Mouse (Mus musculus): ENCODE data around the gene Ndufb8. TPM values are rescaled to one million over a fixed set of nuclear protein-coding genes. Genes with fewer than 3 reads are reported as not detected.
A peak's percentile ranks its signal among the peaks of the same experiment; 100 is the strongest.

Ndufb8 gene
- 811 and 895 TPM in 2 replicates for polyA plus RNA-seq (2012; rRNA removed)

DNA sequence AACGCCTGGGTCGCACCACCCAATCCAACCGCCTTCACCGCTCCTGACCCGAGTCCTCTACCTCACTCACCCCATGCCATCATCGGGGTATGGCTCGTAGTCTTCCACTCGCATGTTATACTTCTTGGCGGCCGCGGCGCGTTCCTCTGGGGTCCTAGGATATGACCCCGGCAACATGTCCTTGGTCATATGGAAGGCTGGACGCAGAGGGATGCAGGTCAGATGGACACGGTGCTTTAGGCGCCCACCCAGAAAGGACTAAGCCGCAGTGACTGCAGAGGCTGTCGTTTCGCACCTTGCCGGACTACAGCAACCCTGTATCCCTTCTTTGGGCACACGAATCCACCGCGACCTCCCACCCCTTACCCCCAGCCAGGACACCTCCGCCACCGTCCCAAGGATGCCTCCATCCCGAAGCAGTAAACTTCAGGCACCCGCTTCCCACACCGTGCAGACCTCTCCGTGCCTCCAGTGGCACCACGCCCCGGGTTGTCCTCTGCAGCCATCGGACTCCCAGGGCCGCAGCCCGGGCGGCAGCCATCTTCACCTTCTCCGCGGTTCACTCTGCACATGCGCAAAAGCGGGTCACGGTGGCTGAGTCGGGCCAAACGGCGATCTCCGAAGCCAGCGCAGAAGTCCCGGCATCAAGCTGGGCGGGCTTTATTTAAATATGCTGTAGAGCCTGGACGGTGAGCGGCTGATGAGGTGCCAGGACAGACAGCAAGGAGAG, at the start of gene Ndufb8:
Ndufb8 (minus strand) TSS at position 580 of the 730 bp plus-strand sequence.
- TF ChIP-seq CTCF (IDR thresholded peaks at IDR 0.05; ENCODE audit: extremely low read depth, insufficient read length, insufficient replicate concordance, low read depth, low read length): no peak
- TF ChIP-seq POLR2A (IDR thresholded peaks at IDR 0.05; ENCODE audit: low read depth, low read length): peak; percentile 90
- Histone ChIP-seq H3K27me3 (ENCODE audit: control insufficient read depth, insufficient read depth, low read length) (no peaks in the 10 kb centered on the region), H3K4me1 (ENCODE audit: control insufficient read depth, insufficient read depth, insufficient read length, low read length) (peaks cover 2% of the 10 kb centered on the region; the same call in 1 of the 2 replicates), H3K4me3 (ENCODE audit: low read depth, low read length) (peak within 1 kb of the TSS; percentile 86), H3K36me3 (ENCODE audit: control insufficient read depth, insufficient read depth, low read length) (peaks cover 28% of the 10 kb centered on the region), H3K27ac (ENCODE audit: insufficient read depth, low read depth, low read length) (peak within 1 kb of the TSS; percentile 33; the same call in 1 of the 2 replicates)
- under 1% methylated on average over 50 of the region's 50 CpGs for WGBS

DNA sequence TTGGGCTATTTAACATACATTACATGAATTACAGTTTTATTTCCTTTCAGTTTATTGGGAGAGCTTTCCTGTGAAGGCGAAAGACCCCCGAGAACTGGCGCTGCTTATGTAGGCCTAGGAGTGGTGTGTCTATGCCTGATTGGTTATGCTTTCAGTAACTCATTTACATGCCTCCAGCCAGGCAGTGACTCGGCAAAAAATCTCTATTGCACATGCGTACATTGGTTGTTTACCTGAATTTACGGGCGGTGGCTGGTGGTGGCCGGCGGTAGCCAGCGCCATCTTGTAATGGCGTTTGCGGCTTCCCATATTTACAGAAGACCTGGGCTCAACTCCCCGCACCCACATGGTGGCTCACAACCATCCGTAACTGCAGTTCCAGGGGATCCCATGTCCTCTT, 38.9 kb upstream of the Ndufb8 start:
- no peaks in the 10 kb centered on the region for H3K27me3 ChIP-seq (ENCODE audit: control insufficient read depth, insufficient read depth, low read length)
- no peak for TF ChIP-seq CTCF (IDR thresholded peaks at IDR 0.05; ENCODE audit: extremely low read depth, insufficient read length, insufficient replicate concordance, low read depth, low read length)
- no peak for TF ChIP-seq POLR2A (IDR thresholded peaks at IDR 0.05; ENCODE audit: low read depth, low read length)
- 96% methylated on average over 14 of the region's 14 CpGs for WGBS

DNA sequence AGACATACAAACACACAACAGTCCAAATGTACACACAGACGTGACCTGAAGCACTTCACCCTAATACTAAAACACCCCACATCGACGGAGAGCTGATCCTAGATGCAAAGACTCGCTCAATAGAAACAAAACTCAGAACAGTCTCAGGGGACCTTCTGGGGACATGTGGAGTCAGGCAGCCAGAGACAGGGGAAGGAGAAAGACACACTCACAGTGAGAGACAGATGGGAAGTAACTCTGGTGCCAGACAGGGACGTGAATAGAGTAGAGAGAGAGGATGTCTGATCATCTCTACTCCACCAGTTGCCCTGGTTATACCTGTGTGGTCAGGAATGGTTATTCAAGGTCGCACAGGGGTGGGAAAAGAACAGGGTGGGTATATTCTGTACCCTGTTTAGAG, 36.4 kb upstream of the Ndufb8 start:
- 68% methylated on average over 6 of the region's 6 CpGs for WGBS
- Histone ChIP-seq H3K4me1 (ENCODE audit: control insufficient read depth, insufficient read depth, insufficient read length, low read length) (no peaks in the 10 kb centered on the region), H3K27me3 (ENCODE audit: control insufficient read depth, insufficient read depth, low read length) (no peaks in the 10 kb centered on the region), H3K27ac (ENCODE audit: insufficient read depth, low read depth, low read length) (no peak overlapping the region), H3K4me3 (ENCODE audit: low read depth, low read length) (no peak overlapping the region), H3K36me3 (ENCODE audit: control insufficient read depth, insufficient read depth, low read length) (no peaks in the 10 kb centered on the region)
- TF ChIP-seq CTCF (IDR thresholded peaks at IDR 0.05; ENCODE audit: extremely low read depth, insufficient read length, insufficient replicate concordance, low read depth, low read length): no peak
- no peak for TF ChIP-seq POLR2A (IDR thresholded peaks at IDR 0.05; ENCODE audit: low read depth, low read length)

More for the DNA sequence above, 38.9 kb upstream of the Ndufb8 start:
- Histone ChIP-seq H3K4me1 (ENCODE audit: control insufficient read depth, insufficient read depth, insufficient read length, low read length) (no peaks in the 10 kb centered on the region), H3K27ac (ENCODE audit: insufficient read depth, low read depth, low read length) (no peak overlapping the region), H3K4me3 (ENCODE audit: low read depth, low read length) (no peak overlapping the region), H3K36me3 (ENCODE audit: control insufficient read depth, insufficient read depth, low read length) (no peaks in the 10 kb centered on the region)

DNA sequence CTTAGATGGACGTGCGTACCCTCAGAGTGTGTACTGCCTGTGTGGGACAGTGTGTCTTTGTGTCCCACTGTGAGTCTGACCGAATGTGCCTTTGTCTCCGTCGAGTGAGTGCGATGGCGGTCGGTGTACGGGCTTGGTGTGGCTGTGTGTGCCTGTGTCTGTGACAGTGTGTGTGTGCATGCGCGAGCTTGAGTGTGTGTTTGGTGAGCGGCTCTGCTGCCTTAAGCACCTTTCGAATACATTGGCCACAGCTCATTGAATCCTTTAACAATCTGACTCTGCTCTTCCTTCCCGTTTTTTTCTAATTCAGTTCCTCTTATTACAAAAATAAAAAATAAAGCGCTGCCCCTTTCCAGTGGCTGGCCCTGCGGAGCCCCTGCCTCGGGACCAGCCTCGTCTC, 35.8 kb upstream of the Ndufb8 start:
- Histone ChIP-seq H3K4me1 (ENCODE audit: control insufficient read depth, insufficient read depth, insufficient read length, low read length) (no peaks in the 10 kb centered on the region), H3K27me3 (ENCODE audit: control insufficient read depth, insufficient read depth, low read length) (no peaks in the 10 kb centered on the region), H3K36me3 (ENCODE audit: control insufficient read depth, insufficient read depth, low read length) (no peaks in the 10 kb centered on the region), H3K4me3 (ENCODE audit: low read depth, low read length) (no peak overlapping the region), H3K27ac (ENCODE audit: insufficient read depth, low read depth, low read length) (no peak overlapping the region)
- 86% methylated on average over 18 of the region's 18 CpGs for WGBS
- TF ChIP-seq POLR2A (IDR thresholded peaks at IDR 0.05; ENCODE audit: low read depth, low read length): no peak
- no peak for TF ChIP-seq CTCF (IDR thresholded peaks at IDR 0.05; ENCODE audit: extremely low read depth, insufficient read length, insufficient replicate concordance, low read depth, low read length)

DNA sequence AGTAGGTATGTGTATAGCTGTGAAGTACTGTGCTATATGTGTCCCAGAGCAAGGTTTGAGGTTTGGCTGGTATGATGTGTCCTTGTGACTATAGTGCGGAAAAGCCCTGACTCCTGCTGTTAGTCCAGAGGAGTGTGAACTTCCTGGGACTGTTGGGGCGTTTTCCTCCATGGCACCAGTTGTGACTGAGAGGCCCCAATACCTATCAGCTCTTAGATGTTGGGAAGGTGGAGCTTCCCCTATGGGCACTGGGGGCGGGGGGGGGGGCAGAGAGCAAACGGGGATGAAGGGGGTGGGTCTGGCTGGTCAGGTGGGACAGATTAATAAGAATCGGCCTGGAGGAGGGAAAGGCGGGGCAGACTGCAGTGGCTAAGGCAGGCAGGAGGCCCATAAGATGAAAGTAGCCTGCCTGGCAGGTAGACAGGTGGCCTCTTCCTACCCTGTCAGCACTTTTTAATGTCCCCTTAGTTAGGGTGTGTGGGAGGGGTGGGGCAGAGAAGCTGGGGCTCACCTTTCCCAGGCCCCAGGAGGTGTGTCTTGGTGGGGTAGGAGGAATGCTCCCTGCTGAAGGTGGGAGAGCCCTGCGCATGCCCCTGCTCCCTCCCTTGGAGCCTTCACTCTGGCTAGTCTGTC, 34.5 kb upstream of the Ndufb8 start:
- no peaks in the 10 kb centered on the region for H3K27me3 ChIP-seq (ENCODE audit: control insufficient read depth, insufficient read depth, low read length)
- no peak overlapping the region for H3K27ac ChIP-seq (ENCODE audit: insufficient read depth, low read depth, low read length)
- TF ChIP-seq POLR2A (IDR thresholded peaks at IDR 0.05; ENCODE audit: low read depth, low read length): no peak
- no peak for TF ChIP-seq CTCF (IDR thresholded peaks at IDR 0.05; ENCODE audit: extremely low read depth, insufficient read length, insufficient replicate concordance, low read depth, low read length)
- H3K4me3 ChIP-seq (ENCODE audit: low read depth, low read length): no peak overlapping the region
- WGBS: 25% methylated on average over 7 of the region's 7 CpGs
- H3K36me3 ChIP-seq (ENCODE audit: control insufficient read depth, insufficient read depth, low read length): no peaks in the 10 kb centered on the region
- H3K4me1 ChIP-seq (ENCODE audit: control insufficient read depth, insufficient read depth, insufficient read length, low read length): no peaks in the 10 kb centered on the region

DNA sequence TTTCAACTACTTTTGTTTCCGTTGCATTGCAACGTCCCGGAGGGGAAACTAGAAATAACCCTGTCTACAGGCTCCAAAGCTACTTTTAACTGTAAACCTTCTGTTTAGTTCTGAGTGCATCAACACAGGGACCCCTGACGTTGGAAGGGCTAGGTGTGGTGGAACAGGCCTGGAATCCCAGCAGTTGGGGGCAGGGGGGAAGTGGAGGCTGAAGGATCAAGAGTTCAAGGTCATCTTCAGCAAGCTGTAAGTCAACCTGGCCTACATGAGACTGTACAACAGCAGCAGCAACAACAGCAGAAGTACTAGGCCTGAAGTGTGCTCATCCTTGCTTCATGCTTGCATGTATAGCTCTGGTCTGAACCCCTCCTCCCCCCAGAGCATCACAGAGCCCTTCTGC, 32.8 kb upstream of the Ndufb8 start:
- H3K4me1 ChIP-seq (ENCODE audit: control insufficient read depth, insufficient read depth, insufficient read length, low read length): no peaks in the 10 kb centered on the region
- 51% methylated on average over 4 of the region's 4 CpGs for WGBS
- no peak overlapping the region for H3K27ac ChIP-seq (ENCODE audit: insufficient read depth, low read depth, low read length)
- H3K36me3 ChIP-seq (ENCODE audit: control insufficient read depth, insufficient read depth, low read length): no peaks in the 10 kb centered on the region
- no peaks in the 10 kb centered on the region for H3K27me3 ChIP-seq (ENCODE audit: control insufficient read depth, insufficient read depth, low read length)
- TF ChIP-seq CTCF (IDR thresholded peaks at IDR 0.05; ENCODE audit: extremely low read depth, insufficient read length, insufficient replicate concordance, low read depth, low read length) (no peak), POLR2A (IDR thresholded peaks at IDR 0.05; ENCODE audit: low read depth, low read length) (no peak)
- no peak overlapping the region for H3K4me3 ChIP-seq (ENCODE audit: low read depth, low read length)

DNA sequence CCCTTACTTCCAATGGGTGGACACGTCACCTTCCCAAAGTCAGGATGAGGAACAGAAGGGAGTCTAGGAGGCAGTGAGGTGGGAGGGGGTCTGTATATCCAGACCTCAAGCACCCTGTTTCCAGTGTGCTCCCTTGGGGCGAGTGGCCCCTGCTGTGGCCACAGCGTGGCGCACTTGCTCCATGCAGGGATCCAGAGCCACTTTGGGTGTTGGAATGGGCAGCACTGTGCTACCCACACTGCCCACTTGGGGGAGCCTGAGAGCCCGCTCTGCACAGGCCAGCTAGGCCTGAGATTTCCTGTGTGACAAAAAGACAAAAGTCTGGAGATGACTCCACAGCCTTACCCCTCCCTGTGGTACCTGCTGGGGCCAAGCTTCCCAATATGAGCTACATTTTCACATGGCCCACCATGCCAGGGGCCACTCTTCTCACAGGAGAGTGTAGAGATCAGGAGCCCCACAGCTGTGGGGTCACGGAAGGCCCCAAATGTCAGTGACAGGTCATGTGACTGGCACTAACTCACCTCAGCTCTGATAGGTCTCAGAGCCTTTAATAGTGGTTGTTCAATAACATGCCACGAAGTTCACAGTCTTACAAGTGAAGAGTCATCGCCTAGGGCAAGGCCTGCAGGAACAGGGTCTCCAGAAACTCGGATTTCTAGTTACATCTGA, 27.5 kb upstream of the Ndufb8 start:
- TF ChIP-seq CTCF (IDR thresholded peaks at IDR 0.05; ENCODE audit: extremely low read depth, insufficient read length, insufficient replicate concordance, low read depth, low read length) (peak; percentile 99), POLR2A (IDR thresholded peaks at IDR 0.05; ENCODE audit: low read depth, low read length) (no peak)
- Histone ChIP-seq H3K4me1 (ENCODE audit: control insufficient read depth, insufficient read depth, insufficient read length, low read length) (no peaks in the 10 kb centered on the region), H3K4me3 (ENCODE audit: low read depth, low read length) (no peak overlapping the region), H3K27ac (ENCODE audit: insufficient read depth, low read depth, low read length) (no peak overlapping the region), H3K27me3 (ENCODE audit: control insufficient read depth, insufficient read depth, low read length) (no peaks in the 10 kb centered on the region), H3K36me3 (ENCODE audit: control insufficient read depth, insufficient read depth, low read length) (no peaks in the 10 kb centered on the region)
- WGBS: 37% methylated on average over 9 of the region's 9 CpGs
